Mouse (Mus musculus) A20 (cell line): ENCODE measurements around the gene Sh3gl2.

Experiments
- DNase-seq: peaks from one replicate; pipeline ENCODE4 v3.0.0-alpha.2; 2011; ENCODE audit warnings: low read depth, low spot score

The Sh3gl2 gene

DNA sequence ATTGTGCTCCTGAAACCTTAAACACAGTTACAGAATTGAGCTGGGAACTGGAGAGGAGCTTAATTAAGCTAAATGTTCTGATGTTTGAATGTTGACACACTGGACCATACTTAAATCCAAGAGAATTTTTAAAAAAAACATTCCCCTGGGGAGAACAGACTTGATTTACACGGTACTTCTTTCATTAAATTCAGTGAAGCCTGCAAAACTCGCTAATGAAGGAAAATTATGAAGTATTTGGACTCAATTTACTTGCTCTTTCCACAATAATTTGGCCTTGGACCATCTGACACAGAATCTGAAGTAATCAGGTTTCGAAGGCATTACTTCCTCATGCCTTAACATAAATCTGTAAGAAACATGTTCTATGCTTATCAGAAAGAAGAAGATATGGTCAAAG is 408.4 kb downstream of the Sh3gl2 start:
- no peak for DNase-seq

DNA sequence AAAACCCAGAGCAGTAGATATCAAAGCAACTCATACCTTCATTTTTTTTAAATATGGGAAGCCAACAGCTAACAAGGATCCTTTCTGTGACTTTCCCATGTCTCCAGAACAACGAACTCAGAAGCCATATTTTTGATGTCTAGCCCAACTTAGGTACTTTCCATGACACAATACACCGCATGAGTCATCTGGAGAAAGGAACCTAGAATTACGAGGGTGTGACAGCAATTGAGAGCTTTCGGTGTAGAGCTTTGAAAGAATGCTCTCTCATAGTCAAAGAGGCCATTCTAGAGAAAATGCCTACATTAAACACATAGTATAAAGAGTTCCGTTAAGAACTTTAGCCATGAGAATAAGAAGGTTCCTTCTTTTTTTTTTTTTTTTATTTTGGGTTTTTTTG is 413.8 kb downstream of the Sh3gl2 start:
- no peak for DNase-seq

DNA sequence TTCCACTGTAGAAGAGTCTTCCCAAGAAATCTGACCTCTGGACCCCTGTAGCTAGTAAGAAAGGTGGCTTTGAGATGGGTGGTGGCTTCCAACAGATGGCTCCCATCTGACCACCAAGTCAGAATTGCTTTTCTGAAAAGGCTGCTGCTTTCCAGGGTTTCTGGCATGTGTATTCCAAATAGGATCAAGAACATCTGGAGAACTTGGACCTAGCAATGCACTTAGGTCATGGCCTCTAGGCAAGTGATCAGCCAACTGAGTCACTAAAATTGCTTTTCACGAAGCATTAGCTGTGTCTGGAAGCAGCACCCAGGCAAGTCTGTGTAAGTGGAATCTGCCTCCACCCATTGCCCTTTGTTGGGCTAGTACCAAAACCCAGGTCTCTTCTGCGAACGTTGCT is 414.3 kb downstream of the Sh3gl2 start:
- DNase-seq = no peak

DNA sequence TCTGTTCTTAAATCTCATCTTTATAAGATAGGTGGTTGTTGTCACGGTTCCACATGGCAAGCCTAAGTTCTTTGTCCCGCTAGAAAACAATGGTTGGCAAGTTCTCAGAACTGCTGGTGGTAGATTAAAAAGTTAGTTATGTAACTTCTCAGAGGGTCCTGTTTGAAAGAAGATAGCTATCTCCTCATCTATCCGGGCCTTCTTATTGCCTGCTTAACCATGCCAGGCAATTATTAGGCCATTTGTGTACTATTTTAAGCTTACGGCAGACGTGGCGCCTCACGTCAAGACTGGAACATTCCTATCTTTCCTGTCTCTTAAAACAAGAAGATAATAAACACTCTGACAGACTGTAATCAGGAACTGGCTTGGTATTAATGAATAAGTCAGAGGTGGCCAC is 424.5 kb downstream of the Sh3gl2 start:
- DNase-seq = no peak

DNA sequence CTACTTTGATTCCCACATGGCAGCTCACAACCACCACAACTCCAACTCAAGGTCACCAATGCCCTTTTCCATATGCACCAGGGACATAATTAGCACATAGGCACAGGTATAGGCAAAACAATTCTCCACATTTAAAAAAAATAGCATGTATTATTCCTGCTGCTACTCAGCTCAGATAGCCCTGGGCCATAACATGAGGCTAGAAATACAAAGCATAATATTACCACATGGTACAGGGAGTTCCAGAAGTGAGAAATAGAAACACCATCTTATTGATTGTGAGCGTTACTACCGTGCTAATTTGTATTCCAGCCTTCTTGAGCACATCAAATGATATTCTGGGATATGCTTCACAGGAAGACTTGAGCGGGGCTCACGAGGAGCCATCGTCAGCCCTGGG is 464.3 kb downstream of the Sh3gl2 start:
- no peak for DNase-seq

DNA sequence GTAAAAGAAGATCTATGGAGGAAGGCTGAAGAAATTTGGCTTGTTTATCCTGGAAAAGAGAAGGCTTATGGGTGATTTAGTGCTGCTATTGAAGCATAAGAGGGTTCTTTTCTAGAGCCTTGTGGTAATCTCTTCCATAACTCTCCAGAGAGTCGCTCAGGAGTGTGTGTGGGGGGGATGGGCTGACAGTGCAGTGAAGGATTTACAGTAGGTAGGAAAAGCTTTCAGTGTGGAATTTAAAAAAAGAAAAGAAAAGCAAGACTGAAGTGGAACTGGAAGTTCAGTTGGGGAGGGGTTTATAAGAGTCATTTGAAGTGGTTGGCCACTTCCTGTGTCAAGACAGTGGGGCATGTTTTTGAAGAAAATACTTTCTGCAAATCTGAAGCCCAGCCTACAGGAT is 464.8 kb downstream of the Sh3gl2 start:
- no peak for DNase-seq

DNA sequence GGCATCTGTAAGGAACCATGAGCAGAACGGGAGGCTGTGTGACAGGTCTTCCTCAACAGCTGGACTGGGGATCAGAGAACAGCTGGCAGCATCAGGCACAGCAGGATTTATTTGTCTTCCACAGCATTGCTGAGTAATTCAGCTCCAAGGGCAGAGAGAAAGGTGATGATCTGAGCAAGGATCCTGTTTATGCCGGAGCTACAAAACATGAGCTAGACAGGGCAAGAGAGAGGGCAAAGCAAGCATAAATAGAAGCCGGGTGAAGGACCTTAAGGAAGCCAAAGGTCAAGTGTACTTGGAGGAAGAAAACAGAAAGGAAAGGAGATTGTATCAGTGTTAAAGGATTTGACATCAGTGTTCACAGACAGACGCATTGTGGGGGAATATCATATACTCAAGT is 467.4 kb downstream of the Sh3gl2 start:
- no peak for DNase-seq

DNA sequence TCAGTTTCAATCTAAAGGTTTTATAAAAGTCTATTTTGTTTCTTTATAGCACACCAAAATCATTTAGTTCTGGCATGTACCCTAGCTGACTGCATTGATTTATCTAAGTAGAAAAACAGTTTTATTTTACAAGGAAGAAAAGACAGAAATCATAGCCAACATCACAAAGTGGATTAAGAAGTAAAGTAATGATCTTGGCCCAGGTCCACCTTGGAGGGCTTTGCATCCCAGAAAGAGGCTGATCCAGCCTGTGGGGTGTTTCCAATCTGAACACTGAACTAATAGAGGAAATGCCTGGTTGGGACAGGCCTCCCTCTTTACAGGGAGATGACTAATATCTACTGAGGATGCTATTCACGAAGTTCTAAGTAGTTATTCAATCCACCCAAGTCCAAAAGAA is 472.7 kb downstream of the Sh3gl2 start:
- no peak for DNase-seq

DNA sequence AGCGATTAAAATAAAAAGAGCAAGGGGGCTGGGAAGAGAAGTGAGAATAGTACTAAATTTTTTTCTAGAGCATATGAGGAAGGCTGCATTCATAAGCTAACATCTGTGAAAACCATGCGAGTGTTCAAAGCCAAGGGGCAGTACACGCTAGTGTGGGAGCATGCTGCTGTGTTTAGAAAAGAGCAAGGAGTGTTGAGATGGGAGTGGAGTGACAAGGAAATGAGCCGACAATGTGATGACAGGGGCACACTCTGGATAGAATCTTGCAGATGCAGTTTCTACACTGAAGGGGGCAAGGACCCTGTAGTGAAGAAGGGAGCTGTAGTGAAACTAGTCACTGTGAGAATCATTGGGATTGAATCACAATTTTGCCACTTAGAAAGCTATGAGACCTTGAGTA is 481.2 kb downstream of the Sh3gl2 start:
- DNase-seq = no peak
